Mouse (Mus musculus) lung, postnatal 0 days (tissue): ENCODE results near the gene Ppp3ca.

Source experiments
- CTCF ChIP-seq: IDR thresholded peaks from 2 replicates; pipeline ENCODE4 v1.5.1; 2016; ENCODE audit warnings: antibody characterized with exemption, mild to moderate bottlenecking
- EP300 ChIP-seq: IDR thresholded peaks from 2 replicates; pipeline ENCODE4 v1.6.1; 2016; ENCODE audit warnings: antibody characterized with exemption, mild to moderate bottlenecking, control low read depth

GRCm38 (mm10) chr3:136710310-136710906 is 40.5 kb downstream of the Ppp3ca start:
- TF ChIP-seq CTCF, result no peak
- no peak; the same call in 1 of the 2 replicates for TF ChIP-seq EP300
